Mouse (Mus musculus): ENCODE data around the gene Wnt4. TPM values are rescaled to one million over a fixed set of nuclear protein-coding genes. Genes with fewer than 3 reads are reported as not detected.

The Wnt4 gene
- polyA plus RNA-seq, 1 experiment, result 1.8 TPM

DNA sequence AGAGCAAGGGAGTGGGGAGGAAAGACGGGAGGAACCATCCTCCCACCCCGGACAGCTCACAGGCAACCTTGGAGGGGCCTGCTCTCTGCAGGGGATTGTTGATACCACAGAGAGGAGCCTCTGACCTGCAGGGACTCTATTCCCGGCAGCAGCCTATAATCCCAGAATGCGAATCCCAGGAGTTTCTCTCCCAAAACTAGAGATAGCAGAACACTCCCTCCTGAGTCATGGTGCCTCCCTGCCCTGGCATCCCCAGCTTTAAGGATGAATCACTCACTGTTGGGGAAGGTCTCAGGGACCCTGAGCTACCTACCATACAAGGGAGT is 6.1 kb downstream of the Wnt4 start:
- 53% methylated on average over 4 of the region's 4 CpGs for WGBS
- TF ChIP-seq POLR2A (IDR thresholded peaks at IDR 0.05; ENCODE audit: borderline replicate concordance, control insufficient read depth, low read depth, low read length) (no peak), CTCF (IDR thresholded peaks at IDR 0.05; ENCODE audit: control insufficient read depth, insufficient read depth, low read length) (no peak)
- no peak overlapping the region for H3K27ac ChIP-seq (ENCODE audit: control insufficient read depth, insufficient read depth, low read depth, low read length, poor library complexity)
- H3K4me3 ChIP-seq (replicated peaks; ENCODE audit: control insufficient read depth, low read depth, low read length), result no peak overlapping the region
- H3K4me1 ChIP-seq (ENCODE audit: control insufficient read depth, insufficient read depth, low read length), result no peaks in the 10 kb centered on the region

- Histone ChIP-seq H3K4me1 (ENCODE audit: control insufficient read depth, insufficient read depth, low read length) (no peaks in the 10 kb centered on the region), H3K4me3 (replicated peaks; ENCODE audit: control insufficient read depth, low read depth, low read length) (no peak overlapping the region), H3K27ac (ENCODE audit: control insufficient read depth, insufficient read depth, low read depth, low read length, poor library complexity) (no peak overlapping the region)
- WGBS, result 79% methylated on average over 15 of the region's 15 CpGs
- TF ChIP-seq POLR2A (IDR thresholded peaks at IDR 0.05; ENCODE audit: borderline replicate concordance, control insufficient read depth, low read depth, low read length), result no peak
- no peak for TF ChIP-seq CTCF (IDR thresholded peaks at IDR 0.05; ENCODE audit: control insufficient read depth, insufficient read depth, low read length)
These were observed 8.8 kb downstream of the Wnt4 start for GRCm38 (mm10) chr4:137285876-137286661.

DNA sequence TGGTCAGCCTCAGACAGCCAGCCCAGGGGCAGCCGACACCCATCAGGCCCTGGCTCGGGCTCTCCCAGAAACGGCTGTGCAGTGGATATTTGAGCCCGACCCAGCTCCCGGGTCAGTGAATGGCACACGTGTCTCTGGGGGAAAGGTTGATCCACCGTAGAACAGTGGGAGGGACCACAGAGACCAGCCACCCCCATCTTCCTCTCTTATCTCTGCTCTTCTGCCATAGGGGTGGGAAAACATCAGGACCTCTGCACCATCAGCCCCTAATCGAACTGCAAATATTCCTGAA is 9.3 kb downstream of the Wnt4 start:
- WGBS, result 72% methylated on average over 8 of the region's 8 CpGs
- no peaks in the 10 kb centered on the region for H3K4me1 ChIP-seq (ENCODE audit: control insufficient read depth, insufficient read depth, low read length)
- H3K27ac ChIP-seq (ENCODE audit: control insufficient read depth, insufficient read depth, low read depth, low read length, poor library complexity), result no peak overlapping the region
- no peak overlapping the region for H3K4me3 ChIP-seq (replicated peaks; ENCODE audit: control insufficient read depth, low read depth, low read length)
- TF ChIP-seq POLR2A (IDR thresholded peaks at IDR 0.05; ENCODE audit: borderline replicate concordance, control insufficient read depth, low read depth, low read length) (no peak), CTCF (IDR thresholded peaks at IDR 0.05; ENCODE audit: control insufficient read depth, insufficient read depth, low read length) (no peak)

DNA sequence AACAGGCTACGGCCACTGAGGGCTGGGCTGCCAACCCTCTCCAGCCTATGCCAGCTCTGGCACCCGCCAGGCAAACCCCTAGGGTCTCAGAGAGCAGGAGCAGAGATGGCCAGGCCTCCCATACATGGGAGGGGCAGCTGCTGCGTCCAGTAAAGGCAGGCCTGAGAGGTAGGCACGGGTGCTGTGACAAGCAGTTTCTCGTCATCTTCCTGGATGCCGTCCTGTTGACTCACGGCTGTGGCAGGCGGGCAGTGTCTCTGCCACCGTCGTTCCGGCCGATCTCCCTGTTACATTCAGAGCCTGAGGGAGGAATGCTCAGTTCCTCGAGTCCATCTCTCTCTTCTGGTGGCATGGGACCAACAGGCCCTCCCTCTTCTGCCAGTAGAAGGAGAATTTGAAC is 9.9 kb downstream of the Wnt4 start:
- Histone ChIP-seq H3K4me1 (ENCODE audit: control insufficient read depth, insufficient read depth, low read length) (no peaks in the 10 kb centered on the region), H3K4me3 (replicated peaks; ENCODE audit: control insufficient read depth, low read depth, low read length) (no peak overlapping the region), H3K27ac (ENCODE audit: control insufficient read depth, insufficient read depth, low read depth, low read length, poor library complexity) (no peak overlapping the region)
- 79% methylated on average over 13 of the region's 13 CpGs for WGBS
- TF ChIP-seq POLR2A (IDR thresholded peaks at IDR 0.05; ENCODE audit: borderline replicate concordance, control insufficient read depth, low read depth, low read length) (no peak), CTCF (IDR thresholded peaks at IDR 0.05; ENCODE audit: control insufficient read depth, insufficient read depth, low read length) (no peak)

DNA sequence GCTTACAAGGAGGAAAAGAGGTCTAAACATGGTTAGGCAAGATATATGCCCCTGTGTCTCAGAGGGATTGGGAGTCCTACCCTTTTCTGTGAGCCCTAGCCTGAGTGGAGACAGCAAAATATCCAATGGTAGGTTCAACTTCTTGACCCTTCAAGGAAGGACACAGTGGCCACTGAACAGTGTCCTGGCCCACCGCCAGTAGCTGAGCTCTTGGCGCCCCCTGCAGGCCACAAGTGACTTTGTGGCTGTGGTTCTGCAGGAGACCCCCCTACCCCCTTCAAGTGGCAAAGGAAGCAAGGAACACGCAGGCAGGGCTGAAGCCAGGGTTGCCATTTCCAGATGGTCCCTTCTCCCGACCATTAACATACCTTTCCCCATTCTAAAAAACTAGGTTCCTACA is 10.5 kb downstream of the Wnt4 start:
- TF ChIP-seq CTCF (IDR thresholded peaks at IDR 0.05; ENCODE audit: control insufficient read depth, insufficient read depth, low read length) (peak; percentile 72), POLR2A (IDR thresholded peaks at IDR 0.05; ENCODE audit: borderline replicate concordance, control insufficient read depth, low read depth, low read length) (no peak)
- Histone ChIP-seq H3K27ac (ENCODE audit: control insufficient read depth, insufficient read depth, low read depth, low read length, poor library complexity) (no peak overlapping the region), H3K4me1 (ENCODE audit: control insufficient read depth, insufficient read depth, low read length) (no peaks in the 10 kb centered on the region), H3K4me3 (replicated peaks; ENCODE audit: control insufficient read depth, low read depth, low read length) (no peak overlapping the region)
- 5% methylated on average over 4 of the region's 4 CpGs for WGBS

- Histone ChIP-seq H3K27ac (ENCODE audit: control insufficient read depth, insufficient read depth, low read depth, low read length, poor library complexity) (no peak overlapping the region), H3K4me3 (replicated peaks; ENCODE audit: control insufficient read depth, low read depth, low read length) (no peak overlapping the region)
- WGBS, result 81% methylated on average over 6 of the region's 6 CpGs
These were observed 12.4 kb downstream of the Wnt4 start for GRCm38 (mm10) chr4:137289701-137290100.

GRCm38 (mm10) chr4:137290250-137290649 is 13.0 kb downstream of the Wnt4 start:
- WGBS, result 67% methylated on average over 3 of the region's 3 CpGs
- H3K4me1 ChIP-seq (ENCODE audit: control insufficient read depth, insufficient read depth, low read length), result no peaks in the 10 kb centered on the region
- no peak overlapping the region for H3K27ac ChIP-seq (ENCODE audit: control insufficient read depth, insufficient read depth, low read depth, low read length, poor library complexity)
- TF ChIP-seq POLR2A (IDR thresholded peaks at IDR 0.05; ENCODE audit: borderline replicate concordance, control insufficient read depth, low read depth, low read length) (no peak), CTCF (IDR thresholded peaks at IDR 0.05; ENCODE audit: control insufficient read depth, insufficient read depth, low read length) (no peak)
- no peak overlapping the region for H3K4me3 ChIP-seq (replicated peaks; ENCODE audit: control insufficient read depth, low read depth, low read length)

More at GRCm38 (mm10) chr4:137289701-137290100, 12.4 kb downstream of the Wnt4 start:
- no peaks in the 10 kb centered on the region for H3K4me1 ChIP-seq (ENCODE audit: control insufficient read depth, insufficient read depth, low read length)
- TF ChIP-seq POLR2A (IDR thresholded peaks at IDR 0.05; ENCODE audit: borderline replicate concordance, control insufficient read depth, low read depth, low read length) (no peak), CTCF (IDR thresholded peaks at IDR 0.05; ENCODE audit: control insufficient read depth, insufficient read depth, low read length) (no peak)

- no peak overlapping the region for H3K4me3 ChIP-seq (replicated peaks; ENCODE audit: control insufficient read depth, low read depth, low read length)
- no peak for TF ChIP-seq CTCF (IDR thresholded peaks at IDR 0.05; ENCODE audit: control insufficient read depth, insufficient read depth, low read length)
- no peak for TF ChIP-seq POLR2A (IDR thresholded peaks at IDR 0.05; ENCODE audit: borderline replicate concordance, control insufficient read depth, low read depth, low read length)
- H3K4me1 ChIP-seq (ENCODE audit: control insufficient read depth, insufficient read depth, low read length), result no peaks in the 10 kb centered on the region
- no peak overlapping the region for H3K27ac ChIP-seq (ENCODE audit: control insufficient read depth, insufficient read depth, low read depth, low read length, poor library complexity)
- WGBS, result 84% methylated on average over 7 of the region's 7 CpGs
These were observed 15.3 kb downstream of the Wnt4 start for GRCm38 (mm10) chr4:137292625-137293024.

GRCm38 (mm10) chr4:137294032-137294431 is 16.7 kb downstream of the Wnt4 start:
- WGBS, result 82% methylated on average over 7 of the region's 7 CpGs

More at GRCm38 (mm10) chr4:137294032-137294431, 16.7 kb downstream of the Wnt4 start:
- no peaks in the 10 kb centered on the region for H3K4me1 ChIP-seq (ENCODE audit: control insufficient read depth, insufficient read depth, low read length)
- TF ChIP-seq POLR2A (IDR thresholded peaks at IDR 0.05; ENCODE audit: borderline replicate concordance, control insufficient read depth, low read depth, low read length) (no peak), CTCF (IDR thresholded peaks at IDR 0.05; ENCODE audit: control insufficient read depth, insufficient read depth, low read length) (no peak)
- no peak overlapping the region for H3K27ac ChIP-seq (ENCODE audit: control insufficient read depth, insufficient read depth, low read depth, low read length, poor library complexity)
- no peak overlapping the region for H3K4me3 ChIP-seq (replicated peaks; ENCODE audit: control insufficient read depth, low read depth, low read length)
